In the genomic region with DNA sequence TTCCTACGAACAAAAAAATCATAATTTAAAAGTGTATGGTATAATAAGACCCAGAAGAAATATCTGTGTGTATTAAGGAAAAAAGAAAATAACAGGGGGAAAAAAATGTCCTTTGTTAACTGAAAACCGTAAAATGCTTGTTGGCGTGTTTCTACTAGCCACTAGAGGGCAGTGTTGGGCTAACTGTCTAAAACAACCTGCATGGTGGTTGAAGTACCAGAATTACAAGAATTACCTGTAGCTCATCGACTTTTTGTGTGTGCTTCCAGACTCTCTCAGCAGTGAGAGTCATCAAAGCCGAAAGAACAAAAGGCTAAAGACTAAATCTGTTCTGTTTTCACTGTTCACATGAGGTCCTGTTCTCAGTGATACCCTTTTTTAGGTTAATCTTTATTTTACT, we compare ENCODE assay signal across 8 mouse cellular contexts. TPM values are rescaled to one million over a fixed set of nuclear protein-coding genes. Genes with fewer than 3 reads are reported as not detected.
A peak's percentile ranks its signal among the peaks of the same experiment; 100 is the strongest.
DNase-seq lines count a peak whose midpoint lies in the region; ATAC-seq and TF ChIP-seq lines count a peak whose summit lies in the region.

No protein-coding gene starts in this region.

- peak; percentile 39; the same call in 1 of the 2 replicates for TF ChIP-seq CTCF in kidney, adult 2 months (conservative IDR thresholded peaks at IDR 0.05; ENCODE audit: insufficient read depth, insufficient read length, low read depth, low read length)
- peak; percentile 78 to 86 for TF ChIP-seq CTCF in CH12.LX (conservative IDR thresholded peaks at IDR 0.05 in 1 of 2, IDR thresholded peaks at IDR 0.05 in 1 of 2; ENCODE audit: low read depth in 2 of 2, low read length in 2 of 2)

- H3K36me3 ChIP-seq in kidney, adult 2 months (ENCODE audit: control insufficient read depth, insufficient read depth, low read length) = no peaks in the 10 kb centered on the region
- H3K36me3 ChIP-seq in kidney, embryonic 15.5 days = no peaks in the 10 kb centered on the region
- H3K36me3 ChIP-seq in CH12.LX (replicated peaks in 1 of 2; ENCODE audit: control insufficient read depth in 1 of 2, insufficient read depth in 1 of 2, low read length in 1 of 2) = no peaks in the 10 kb centered on the region
- H3K36me3 ChIP-seq in forebrain, embryonic 12.5 days (replicated peaks) = no peaks in the 10 kb centered on the region
- H3K36me3 ChIP-seq in limb, embryonic 11.5 days (ENCODE audit: control insufficient read depth, insufficient read depth, low read length) = no peaks in the 10 kb centered on the region

- H3K4me1 ChIP-seq in kidney, adult 2 months (ENCODE audit: control insufficient read depth, insufficient read depth, low read length) = no peaks in the 10 kb centered on the region
- H3K4me1 ChIP-seq in kidney, embryonic 15.5 days = peaks cover 4% of the 10 kb centered on the region; the same call in 1 of the 2 replicates
- H3K4me1 ChIP-seq in CH12.LX (ENCODE audit: control insufficient read depth in 1 of 2, insufficient read depth in 2 of 2) = 0 out of 4 replicates have a peak, but pooled peaks cover 0 to 5% of the 10 kb centered on the region in 2 experiments
- no peaks in the 10 kb centered on the region for H3K4me1 ChIP-seq in forebrain, embryonic 12.5 days
- no peaks in the 10 kb centered on the region for H3K4me1 ChIP-seq in limb, embryonic 11.5 days (ENCODE audit: control insufficient read depth, insufficient read depth, low read length)

- ATAC-seq in kidney, embryonic 15.5 days (replicated peaks; ENCODE audit: low FRiP score) = no peak
- peak; percentile 39; the same call in 1 of the 2 replicates for ATAC-seq in forebrain, embryonic 12.5 days (ENCODE audit: low FRiP score)
- no peak for ATAC-seq in limb, embryonic 11.5 days (ENCODE audit: insufficient number of reproducible peaks, low FRiP score, low TSS enrichment, low read depth)
- peak; percentile 64; the same call in 1 of the 2 replicates for ATAC-seq in neutrophil, adult 5-6 weeks (ENCODE audit: extremely low read depth, insufficient number of reproducible peaks, low FRiP score, poor library complexity, severe bottlenecking)

- no peak overlapping the region for H3K4me2 ChIP-seq in kidney, embryonic 15.5 days
- H3K4me2 ChIP-seq in CH12.LX (ENCODE audit: insufficient read depth, low read depth, poor library complexity, severe bottlenecking) = peak overlapping the region; percentile 66; the same call in 1 of the 2 replicates
- H3K4me2 ChIP-seq in forebrain, embryonic 12.5 days = no peak overlapping the region
- no peak overlapping the region for H3K4me2 ChIP-seq in limb, embryonic 11.5 days (ENCODE audit: low read depth, severe bottlenecking)

- no peak for TF ChIP-seq EP300 in CH12.LX (IDR thresholded peaks at IDR 0.05; ENCODE audit: low read length)

- 12% methylated on average over 5 of the region's 5 CpGs for WGBS in kidney, adult 2 months
- WGBS in kidney, embryonic 15.5 days = 23% methylated on average over 5 of the region's 5 CpGs
- 27% methylated on average over 5 of the region's 5 CpGs for WGBS in forebrain, embryonic 12.5 days
- 28% methylated on average over 5 of the region's 5 CpGs for WGBS in limb, embryonic 11.5 days

- H3K27ac ChIP-seq in kidney, adult 2 months (ENCODE audit: insufficient read depth, low read depth, low read length) = no peak overlapping the region
- no peak overlapping the region for H3K27ac ChIP-seq in kidney, embryonic 15.5 days
- no peak overlapping the region for H3K27ac ChIP-seq in CH12.LX (ENCODE audit: insufficient read depth, low read depth)
- H3K27ac ChIP-seq in forebrain, embryonic 12.5 days = no peak overlapping the region
- no peak overlapping the region for H3K27ac ChIP-seq in limb, embryonic 11.5 days (replicated peaks; ENCODE audit: low read depth, low read length)

- no peak overlapping the region for H3K4me3 ChIP-seq in kidney, adult 2 months (ENCODE audit: insufficient read depth, low read depth, low read length)
- no peak overlapping the region for H3K4me3 ChIP-seq in kidney, embryonic 15.5 days (replicated peaks)
- H3K4me3 ChIP-seq in CH12.LX (replicated peaks in 1 of 3; ENCODE audit: low read depth in 2 of 3, low read length in 2 of 3, poor library complexity in 1 of 3) = no peak overlapping the region
- no peak overlapping the region for H3K4me3 ChIP-seq in forebrain, embryonic 12.5 days (replicated peaks)
- H3K4me3 ChIP-seq in limb, embryonic 11.5 days (ENCODE audit: low read depth, low read length) = no peak overlapping the region

- DNase-seq in kidney, adult 2 months = peak; percentile 64
- DNase-seq in CH12.LX (ENCODE audit: extremely low read depth) (peak; percentile 66), adipocyte (ENCODE audit: low spot score) (peak; percentile 81)
- peak; percentile 47 for DNase-seq in limb, embryonic 11.5 days (ENCODE audit: low spot score)
- DNase-seq in right cerebral cortex, postnatal 36 days (ENCODE audit: low spot score in 2 of 2) = no peak

- no peaks in the 10 kb centered on the region for H3K9me3 ChIP-seq in kidney, embryonic 15.5 days (replicated peaks)
- no peaks in the 10 kb centered on the region for H3K9me3 ChIP-seq in CH12.LX (replicated peaks; ENCODE audit: low read length)
- no peaks in the 10 kb centered on the region for H3K9me3 ChIP-seq in forebrain, embryonic 12.5 days
- no peaks in the 10 kb centered on the region for H3K9me3 ChIP-seq in limb, embryonic 11.5 days (ENCODE audit: control insufficient read depth, low read length)

- H3K9ac ChIP-seq in kidney, embryonic 15.5 days = no peak overlapping the region
- no peak overlapping the region for H3K9ac ChIP-seq in CH12.LX (ENCODE audit: insufficient read depth, low read depth)
- H3K9ac ChIP-seq in forebrain, embryonic 12.5 days = no peak overlapping the region
- H3K9ac ChIP-seq in limb, embryonic 11.5 days (ENCODE audit: low read length) = no peak overlapping the region

- in situ Hi-C loops in CH12.LX (cut with MboI; ENCODE audit: low pct_ligation_motif_present, low pct_unique_long_range_greater_than_20kb, low sequenced_read_pairs) = loop anchor here (25.0 kb wide), 2 partner anchors 284 to 409 kb away; a partner anchor contains a TSS

- no peaks in the 10 kb centered on the region for H3K79me2 ChIP-seq in CH12.LX (replicated peaks; ENCODE audit: control insufficient read depth, extremely low read depth, insufficient read depth, poor library complexity, severe bottlenecking)

- dilution Hi-C loops in CH12.LX (cut with MboI; ENCODE audit: extremely low pct_ligation_motif_present, extremely low pct_unique_long_range_greater_than_20kb, low sequenced_read_pairs) = no loop called here

- TF ChIP-seq POLR2A in kidney, adult 2 months (IDR thresholded peaks at IDR 0.05; ENCODE audit: low read depth, low read length) = no peak
- TF ChIP-seq POLR2A in CH12.LX (IDR thresholded peaks at IDR 0.05; ENCODE audit: low read depth, low read length) = no peak

- TF ChIP-seq RAD21 in CH12.LX (IDR thresholded peaks at IDR 0.05; ENCODE audit: low read depth, low read length) = peak; percentile 84

- H3K27me3 ChIP-seq in kidney, adult 2 months (replicated peaks; ENCODE audit: control insufficient read depth, insufficient read depth, low read length) = no peaks in the 10 kb centered on the region
- H3K27me3 ChIP-seq in kidney, embryonic 15.5 days = 0 out of 2 replicates have a peak, but pooled peaks cover 3% of the 10 kb centered on the region
- no peaks in the 10 kb centered on the region for H3K27me3 ChIP-seq in CH12.LX (replicated peaks)
- H3K27me3 ChIP-seq in forebrain, embryonic 12.5 days = no peaks in the 10 kb centered on the region
- no peaks in the 10 kb centered on the region for H3K27me3 ChIP-seq in limb, embryonic 11.5 days (ENCODE audit: control insufficient read depth, insufficient read depth, low read length)

TF ChIP-seq in CH12.LX, 34 proteins besides CTCF, POLR2A, EP300 and RAD21:
- no peak for TF ChIP-seq GABPA (IDR thresholded peaks at IDR 0.05; ENCODE audit: insufficient replicate concordance, low read depth, low read length)
- no peak for TF ChIP-seq TBP (conservative IDR thresholded peaks at IDR 0.05; ENCODE audit: low read depth, low read length)
- 0 out of 2 replicates have a peak, but pooled peaks have one; percentile 8 for TF ChIP-seq MAFK (IDR thresholded peaks at IDR 0.05; ENCODE audit: insufficient replicate concordance, low read length)
- no peak for TF ChIP-seq UBTF (IDR thresholded peaks at IDR 0.05; ENCODE audit: low read depth, low read length)
- TF ChIP-seq ZNF384 (IDR thresholded peaks at IDR 0.05; ENCODE audit: low read depth, low read length) = peak; percentile 29; the same call in 1 of the 2 replicates
- TF ChIP-seq MYC (IDR thresholded peaks at IDR 0.05; ENCODE audit: low read depth, low read length) = peak; percentile 63; the same call in 1 of the 2 replicates
- TF ChIP-seq SMC3 (IDR thresholded peaks at IDR 0.05; ENCODE audit: low read depth, low read length) = peak; percentile 47
- TF ChIP-seq JUND (conservative IDR thresholded peaks at IDR 0.05; ENCODE audit: low read depth, low read length) = 0 out of 2 replicates have a peak, but pooled peaks have one; percentile 8
- no peak for TF ChIP-seq POLR2AphosphoS2 (IDR thresholded peaks at IDR 0.05; ENCODE audit: low read depth, low read length)

RNA-seq across cellular contexts. Expression of a gene that starts 20.6 kb away (rescaled TPM):
- 19.0 and 21.3 TPM in 2 replicates for polyA plus RNA-seq in kidney, adult 2 months (2012; rRNA removed)
- polyA plus RNA-seq in kidney, embryonic 15.5 days (2015; fragmentation: Nextera tagmentation; extraction: Ambion mirVana) = 30.4 and 33.8 TPM in 2 replicates
- total RNA-seq in CH12.LX (2012; rRNA removed) (23.7 and 26.7 TPM in 2 replicates), CH12.LX (2014; rRNA removed) (42.0 and 44.8 TPM in 2 replicates)
- polyA plus RNA-seq in CH12.LX (2012; ENCODE audit: insufficient read length, low read depth) = 36.3 and 40.8 TPM in 2 replicates
- polyA plus RNA-seq in forebrain, embryonic 12.5 days (2016; fragmentation: Nextera tagmentation; extraction: Ambion mirVana) = 27.9 and 31.6 TPM in 2 replicates
- polyA plus RNA-seq in limb, embryonic 11.5 days (2014; fragmentation: Nextera tagmentation; extraction: Ambion mirVana) = 36.9 and 38.0 TPM in 2 replicates
- total RNA-seq in neutrophil, adult 5-6 weeks (2017) = 12.3 and 17.9 TPM in 2 replicates

Comparison
In these comparisons a context has a peak if more than half of its experiments do, and no peak if none do; other contexts are left out.
1. DNase-seq: peak in kidney, adult 2 months (single experiment), CH12.LX (single experiment), adipocyte (single experiment) and limb, embryonic 11.5 days (single experiment); none in right cerebral cortex, postnatal 36 days (0 of 2).
2. ATAC-seq: peak in forebrain, embryonic 12.5 days (single experiment) and neutrophil, adult 5-6 weeks (single experiment); none in kidney, embryonic 15.5 days (single experiment) and limb, embryonic 11.5 days (single experiment).